Mouse (Mus musculus): ENCODE data around the gene Rp2. TPM values are rescaled to one million over a fixed set of nuclear protein-coding genes. Genes with fewer than 3 reads are reported as not detected.

The Rp2 gene
- 7.1 TPM for polyA plus RNA-seq (2014; fragmentation: Illumina TruSeq; extraction: RNeasy Lipid Tissue Mini Kit (QIAGEN cat#74804); ENCODE audit: low read depth, low replicate concordance)

GRCm38 (mm10) chrX:20364391-20365365, at the start of gene Rp2:
Gene Rp2 (plus strand): TSS chrX:20364481.

GRCm38 (mm10) chrX:20425140-20425838, 61.0 kb downstream of the Rp2 start, which contains the start of gene Jade3:
Gene Jade3 (plus strand): TSS chrX:20425688.

Other genes with a start within 250 kb of the Rp2 start
- 2.5 TPM for gene Slc9a7, start 72.7 kb upstream of the Rp2 start, polyA plus RNA-seq (2014; fragmentation: Illumina TruSeq; extraction: RNeasy Lipid Tissue Mini Kit (QIAGEN cat#74804); ENCODE audit: low read depth, low replicate concordance)
- 1.4 TPM for gene Jade3, start 61.2 kb downstream of the Rp2 start, polyA plus RNA-seq (2014; fragmentation: Illumina TruSeq; extraction: RNeasy Lipid Tissue Mini Kit (QIAGEN cat#74804); ENCODE audit: low read depth, low replicate concordance)
- 1.7 TPM for gene Rgn, start 185.3 kb downstream of the Rp2 start, polyA plus RNA-seq (2014; fragmentation: Illumina TruSeq; extraction: RNeasy Lipid Tissue Mini Kit (QIAGEN cat#74804); ENCODE audit: low read depth, low replicate concordance)